Mouse (Mus musculus): ENCODE results near the gene Tmem267.
"Not testable (repeated sequence)": the region's sequence is repeated elsewhere in the genome, so short reads cannot be mapped to it uniquely, and the experiment has no call there.

Gene Tmem267

GRCm38 (mm10) chr13:119487880-119488580 lies at the start of gene Tmem267, which contains the start of gene 3110070M22Rik:
TSS of gene Tmem267 (plus strand) at chr13:119488039.
TSS of gene 3110070M22Rik (minus strand) at chr13:119488383.
- peak; percentile 73 to 76 for DNase-seq

GRCm38 (mm10) chr13:119442244-119442643 lies 45.6 kb upstream of the Tmem267 start:
- DNase-seq, result no peak

GRCm38 (mm10) chr13:119453563-119453962 lies 34.3 kb upstream of the Tmem267 start:
- DNase-seq, result no peak

GRCm38 (mm10) chr13:119455082-119455481 lies 32.8 kb upstream of the Tmem267 start:
- DNase-seq, result no peak

- no peak for DNase-seq
Observed at GRCm38 (mm10) chr13:119456342-119456741, 31.5 kb upstream of the Tmem267 start.

- DNase-seq, result no peak
Observed at GRCm38 (mm10) chr13:119461900-119462595, 25.8 kb upstream of the Tmem267 start.

GRCm38 (mm10) chr13:119462596-119463560 lies 25.0 kb upstream of the Tmem267 start, which contains the start of gene 4833420G17Rik:
TSS of gene 4833420G17Rik (plus strand) at chr13:119462768.
- peak; percentile 88 to 90 for DNase-seq

- no peak for DNase-seq
Observed at GRCm38 (mm10) chr13:119476631-119477030, 11.2 kb upstream of the Tmem267 start.

- DNase-seq, result no peak
Observed at GRCm38 (mm10) chr13:119477789-119478188, 10.1 kb upstream of the Tmem267 start.

- no peak for DNase-seq
Observed at GRCm38 (mm10) chr13:119487354-119487753, 485 bp upstream of the Tmem267 start.

- DNase-seq, result not testable (repeated sequence)
Observed at GRCm38 (mm10) chr13:119492083-119492482, 4.2 kb downstream of the Tmem267 start.

- not testable (repeated sequence) for DNase-seq
Observed at GRCm38 (mm10) chr13:119494938-119495337, 7.1 kb downstream of the Tmem267 start.

- not testable (repeated sequence) for DNase-seq
Observed at GRCm38 (mm10) chr13:119596321-119597211, 108.7 kb downstream of the Tmem267 start.

GRCm38 (mm10) chr13:119598466-119598865 lies 110.6 kb downstream of the Tmem267 start:
- not testable (repeated sequence) for DNase-seq

- not testable (repeated sequence) for DNase-seq
Observed at GRCm38 (mm10) chr13:119599066-119599465, 111.2 kb downstream of the Tmem267 start.

- not testable (repeated sequence) for DNase-seq
Observed at GRCm38 (mm10) chr13:119599498-119599897, 111.7 kb downstream of the Tmem267 start.

- not testable (repeated sequence) for DNase-seq
Observed at GRCm38 (mm10) chr13:119600166-119600565, 112.3 kb downstream of the Tmem267 start.

- peak in 1 of 2 experiments; percentile 40 for DNase-seq
Observed at GRCm38 (mm10) chr13:119602688-119603331, 115.0 kb downstream of the Tmem267 start.

- not testable (repeated sequence) for DNase-seq
Observed at GRCm38 (mm10) chr13:119603890-119604289, 116.1 kb downstream of the Tmem267 start.

GRCm38 (mm10) chr13:119604322-119604721 lies 116.5 kb downstream of the Tmem267 start:
- DNase-seq, result not testable (repeated sequence)

GRCm38 (mm10) chr13:119618841-119619240 lies 131.0 kb downstream of the Tmem267 start:
- peak in 1 of 2 experiments; percentile 55 for DNase-seq
